Mouse (Mus musculus): Measurements from ENCODE around the gene Kcnip1.

GRCm38 (mm10) chr11:34034794-34035193 lies 41.8 kb upstream of the Kcnip1 start:
- TF ChIP-seq CTCF (IDR thresholded peaks at IDR 0.05): no peak
- TF ChIP-seq EP300 (IDR thresholded peaks at IDR 0.05): no peak

Data from lung, postnatal 0 days (tissue).